Mouse (Mus musculus): Measurements from ENCODE around the gene Large2.

Large2 gene

GRCm38 (mm10) chr2:92371971-92372690 lies 2.5 kb downstream of the Large2 start:
- DNase-seq, result no peak

- no peak for DNase-seq
Measured at GRCm38 (mm10) chr2:92370821-92371805, 3.6 kb downstream of the Large2 start.

- no peak for DNase-seq
Measured at GRCm38 (mm10) chr2:92370375-92370774, 4.3 kb downstream of the Large2 start.

GRCm38 (mm10) chr2:92367383-92368029 lies 7.2 kb downstream of the Large2 start:
- no peak for DNase-seq

- DNase-seq, result no peak
Measured at GRCm38 (mm10) chr2:92365568-92365967, 9.1 kb downstream of the Large2 start.

- DNase-seq, result no peak
Measured at GRCm38 (mm10) chr2:92364086-92364485, 10.6 kb downstream of the Large2 start.

- no peak for DNase-seq
Measured at GRCm38 (mm10) chr2:92362571-92363228, 12.0 kb downstream of the Large2 start.

GRCm38 (mm10) chr2:92361795-92362194 lies 12.9 kb downstream of the Large2 start:
- DNase-seq, result no peak

- DNase-seq, result no peak
Measured at GRCm38 (mm10) chr2:92360893-92361292, 13.8 kb downstream of the Large2 start.

GRCm38 (mm10) chr2:92360186-92360823 lies 14.4 kb downstream of the Large2 start:
- no peak for DNase-seq

GRCm38 (mm10) chr2:92359301-92359700 lies 15.4 kb downstream of the Large2 start:
- DNase-seq, result no peak

GRCm38 (mm10) chr2:92354224-92354623 lies 20.4 kb downstream of the Large2 start:
- no peak for DNase-seq

- DNase-seq, result no peak
Measured at GRCm38 (mm10) chr2:92353402-92353801, 21.3 kb downstream of the Large2 start.

GRCm38 (mm10) chr2:92350686-92351085 lies 24.0 kb downstream of the Large2 start:
- no peak for DNase-seq

GRCm38 (mm10) chr2:92349589-92350425 lies 24.9 kb downstream of the Large2 start:
- no peak for DNase-seq

GRCm38 (mm10) chr2:92347191-92347590 lies 27.5 kb downstream of the Large2 start:
- no peak for DNase-seq

- no peak for DNase-seq
Measured at GRCm38 (mm10) chr2:92342418-92342817, 32.3 kb downstream of the Large2 start.

GRCm38 (mm10) chr2:92331871-92332270 lies 42.8 kb downstream of the Large2 start:
- no peak for DNase-seq

- no peak for DNase-seq
Measured at GRCm38 (mm10) chr2:92331410-92331809, 43.3 kb downstream of the Large2 start.

- no peak for DNase-seq
Measured at GRCm38 (mm10) chr2:92330840-92331239, 43.8 kb downstream of the Large2 start.

GRCm38 (mm10) chr2:92328206-92328605 lies 46.5 kb downstream of the Large2 start:
- no peak for DNase-seq

Measured in layer of hippocampus, adult 9-11 months (tissue).